Mouse (Mus musculus): ENCODE measurements around the gene Gm20695.
"Not testable (repeated sequence)": the region's sequence is repeated elsewhere in the genome, so short reads cannot be mapped to it uniquely, and the experiment has no call there.

Gene Gm20695

DNA sequence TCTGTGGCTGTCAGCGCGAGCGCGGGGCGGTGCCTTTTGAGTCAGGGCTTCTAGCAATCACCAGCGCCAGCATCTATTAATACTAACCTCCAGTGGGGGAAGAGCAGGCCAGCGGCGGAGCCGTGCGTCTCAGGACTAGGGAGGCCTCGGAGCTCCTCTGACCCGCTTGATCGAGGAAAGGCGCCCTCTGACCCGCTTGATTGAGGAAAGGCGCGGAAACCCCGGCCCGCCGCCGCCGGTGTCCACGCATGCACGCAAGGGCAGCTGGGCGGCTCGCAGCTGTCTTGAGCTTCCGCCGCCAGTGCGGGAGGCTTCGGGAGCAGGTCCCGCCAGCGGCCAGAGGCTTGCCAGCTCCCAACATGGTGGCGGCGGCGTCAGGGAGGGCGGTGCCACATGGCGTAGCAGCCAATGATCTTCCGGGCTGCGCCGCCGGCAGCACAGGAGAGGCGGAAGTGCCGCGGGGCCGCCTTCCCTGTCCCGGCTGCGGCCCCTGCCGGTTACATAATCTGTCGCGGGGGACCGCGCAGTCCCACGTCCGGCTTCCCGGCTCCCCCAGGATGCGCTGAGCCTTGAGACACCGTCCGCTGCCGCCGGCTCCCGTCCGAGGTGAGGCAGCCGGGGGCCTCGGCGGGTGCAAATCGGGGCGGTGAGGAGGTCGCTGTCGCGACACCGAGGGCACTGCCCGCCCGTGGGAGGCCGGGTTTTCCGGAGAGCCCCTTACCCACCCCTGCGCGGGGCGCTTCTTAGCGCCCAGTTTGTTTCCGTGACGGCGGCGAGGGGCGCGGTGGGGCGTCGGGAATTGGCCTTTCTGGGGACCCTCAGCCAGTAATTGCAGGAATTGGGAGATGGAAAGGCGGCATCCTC is at the start of gene Gm20695, which contains the start of gene Zfp597:
Gene Gm20695 (plus strand): TSS at position 448 of the 864 bp plus-strand sequence.
Gene Zfp597 (minus strand): TSS at position 361 of the 864 bp plus-strand sequence.
- CTCF ChIA-PET: interaction anchor here (0.6 to 1.0 kb wide), 2 partner anchors 9 to 11 kb away, joined by 3 to 4 read pairs; no protein-coding TSS in a partner anchor

DNA sequence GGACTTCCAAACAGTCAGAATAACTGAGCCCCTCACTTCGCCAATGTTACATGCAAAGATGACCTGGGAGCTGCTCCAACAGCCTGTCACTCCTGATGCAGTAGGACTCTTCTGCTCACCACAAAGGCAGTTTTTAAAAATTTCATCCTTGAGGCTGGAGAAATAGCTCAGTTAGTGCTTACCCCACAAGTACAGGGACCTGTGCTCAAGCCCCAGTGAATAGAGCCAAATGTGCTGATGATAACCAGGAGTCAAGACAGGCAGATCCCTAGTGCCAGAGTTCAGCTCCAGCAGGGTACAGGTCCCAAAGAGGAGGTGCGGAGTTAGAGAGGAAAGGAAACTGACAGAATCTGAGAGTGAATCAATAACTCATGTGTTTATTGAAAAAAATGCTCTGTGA is 49.0 kb upstream of the Gm20695 start:
- CTCF ChIA-PET: no interaction called here

DNA sequence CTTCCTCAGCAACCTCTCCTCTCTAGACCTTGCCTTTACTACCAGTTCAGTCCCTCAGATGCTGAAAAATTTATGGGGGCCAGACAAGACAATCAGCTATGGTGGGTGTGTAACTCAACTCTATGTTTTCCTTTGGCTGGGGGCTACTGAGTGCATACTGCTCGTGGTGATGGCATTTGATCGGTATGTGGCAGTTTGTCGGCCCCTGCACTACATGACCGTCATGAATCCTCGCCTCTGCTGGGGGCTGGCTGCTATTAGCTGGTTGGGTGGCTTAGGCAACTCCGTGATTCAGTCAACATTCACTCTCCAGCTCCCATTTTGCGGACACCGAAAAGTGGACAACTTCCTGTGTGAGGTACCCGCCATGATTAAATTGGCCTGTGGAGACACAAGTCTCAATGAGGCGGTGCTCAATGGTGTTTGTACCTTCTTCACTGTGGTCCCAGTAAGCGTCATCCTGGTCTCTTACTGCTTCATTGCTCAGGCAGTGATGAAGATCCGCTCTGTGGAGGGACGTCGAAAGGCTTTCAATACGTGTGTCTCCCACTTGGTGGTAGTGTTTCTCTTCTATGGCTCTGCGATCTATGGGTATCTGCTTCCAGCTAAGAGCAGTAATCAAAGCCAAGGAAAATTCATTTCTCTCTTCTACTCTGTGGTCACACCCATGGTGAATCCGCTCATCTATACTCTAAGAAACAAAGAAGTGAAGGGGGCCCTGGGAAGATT is 45.1 kb upstream of the Gm20695 start:
- CTCF ChIA-PET: interaction anchor here (1.3 kb wide), 1 partner anchor 8 kb away, joined by 7 read pairs; the partner anchor contains the start of gene Zfp174

DNA sequence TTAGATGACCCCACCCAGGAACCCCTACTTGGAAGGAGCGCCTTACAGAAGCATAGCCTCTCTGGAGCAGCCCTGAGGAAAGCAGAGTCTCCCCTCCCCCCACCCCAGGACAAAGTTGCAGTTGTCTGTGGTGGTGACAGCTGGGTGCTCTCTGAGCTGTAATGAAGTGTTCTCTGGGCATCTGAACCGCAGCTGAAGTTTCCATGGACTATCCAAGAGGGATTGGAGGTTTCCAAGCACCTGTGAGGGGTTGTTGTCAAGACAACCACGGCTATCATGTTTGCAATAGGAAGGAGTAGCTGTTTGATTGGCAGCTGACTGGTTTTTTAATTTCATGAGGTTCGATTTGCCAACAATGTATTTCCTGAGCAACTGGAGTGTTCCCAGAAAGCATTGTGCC is 41.5 kb upstream of the Gm20695 start:
- CTCF ChIA-PET: interaction anchor here (0.9 kb wide), 1 partner anchor 92 kb away, joined by 5 read pairs; no protein-coding TSS in a partner anchor

DNA sequence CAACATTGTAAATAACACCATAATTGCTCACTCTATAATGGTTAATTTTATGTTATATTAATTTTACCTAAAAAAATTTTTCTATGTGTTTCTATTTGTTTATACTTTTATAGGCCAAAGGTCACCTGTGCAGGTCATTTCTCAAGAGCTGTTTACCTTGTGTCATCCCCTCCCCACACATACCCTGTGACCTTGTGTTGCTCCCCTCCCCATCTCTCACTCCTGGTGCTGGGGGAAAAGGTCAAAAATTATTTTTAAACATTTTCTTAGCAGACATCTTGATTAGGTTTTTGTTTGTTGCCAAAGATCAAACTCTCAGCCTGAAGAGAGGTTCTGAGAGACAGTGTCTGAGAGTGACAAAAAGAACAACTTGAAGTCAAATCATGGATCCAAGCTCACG is 40.7 kb upstream of the Gm20695 start:
- CTCF ChIA-PET: no interaction called here

DNA sequence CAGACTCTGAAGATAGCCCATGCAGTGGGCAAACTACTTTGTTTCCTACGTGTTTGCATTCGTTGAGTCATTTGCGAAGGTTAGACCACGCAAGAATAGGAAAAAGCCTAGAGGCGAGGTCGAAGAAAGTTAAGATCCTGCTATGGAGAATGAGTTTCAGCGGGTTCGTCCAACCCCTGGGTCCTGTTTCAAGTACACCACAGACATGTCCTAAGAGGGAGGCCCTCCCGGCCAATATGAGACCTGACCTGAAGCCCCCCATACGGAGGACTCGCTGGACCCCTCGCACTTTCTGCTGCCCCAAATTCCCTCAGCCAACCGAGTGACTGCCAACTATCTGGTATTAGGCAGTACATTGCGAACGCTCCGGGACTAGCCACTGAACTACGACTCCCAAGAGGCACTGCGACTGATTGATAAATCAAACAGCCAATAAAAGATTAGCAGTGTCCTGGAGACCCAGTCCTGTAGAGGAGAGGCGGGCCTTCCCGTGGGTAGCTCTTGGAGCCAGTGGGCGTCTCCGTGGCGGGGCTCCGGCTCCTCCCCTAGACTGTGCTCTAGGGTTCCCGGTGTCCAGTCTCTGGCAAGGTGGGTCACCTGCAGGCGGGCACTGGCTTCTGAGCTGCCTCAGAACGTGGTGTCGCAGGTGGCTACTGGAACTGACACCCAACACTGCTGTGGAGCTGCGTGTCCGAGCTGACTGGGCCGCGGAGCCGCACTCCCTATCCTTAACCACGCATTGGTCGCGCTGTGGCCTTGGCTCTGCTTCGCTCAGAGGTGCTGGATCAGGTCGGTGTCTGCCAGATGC is 37.5 kb upstream of the Gm20695 start, which contains the start of gene Zfp174:
Gene Zfp174 (plus strand): TSS at position 558 of the 808 bp plus-strand sequence.
- CTCF ChIA-PET: interaction anchor here (0.9 to 1.2 kb wide), 2 partner anchors 8 to 15 kb away, joined by 3 to 7 read pairs; no protein-coding TSS in a partner anchor

DNA sequence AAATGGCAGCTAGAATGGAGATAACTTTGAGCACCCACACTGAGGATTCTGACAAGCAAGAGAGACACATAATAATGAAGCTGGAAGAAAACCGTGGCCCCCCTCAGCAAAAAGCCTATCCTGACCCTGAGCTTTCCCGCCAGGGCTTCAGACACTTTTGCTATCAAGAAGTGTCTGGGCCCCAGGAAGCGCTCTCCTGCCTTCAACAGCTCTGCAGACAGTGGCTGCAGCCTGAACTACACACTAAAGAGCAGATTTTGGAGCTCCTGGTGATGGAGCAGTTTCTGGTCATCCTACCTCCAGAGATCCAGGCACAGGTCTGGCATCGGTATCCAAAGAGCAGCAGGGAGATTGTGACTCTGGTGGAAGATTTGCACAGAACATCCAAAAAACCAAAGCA is 36.6 kb upstream of the Gm20695 start:
- CTCF ChIA-PET: interaction anchor here (0.9 to 1.2 kb wide), 2 partner anchors 9 to 14 kb away, joined by 3 to 7 read pairs; no protein-coding TSS in a partner anchor

DNA sequence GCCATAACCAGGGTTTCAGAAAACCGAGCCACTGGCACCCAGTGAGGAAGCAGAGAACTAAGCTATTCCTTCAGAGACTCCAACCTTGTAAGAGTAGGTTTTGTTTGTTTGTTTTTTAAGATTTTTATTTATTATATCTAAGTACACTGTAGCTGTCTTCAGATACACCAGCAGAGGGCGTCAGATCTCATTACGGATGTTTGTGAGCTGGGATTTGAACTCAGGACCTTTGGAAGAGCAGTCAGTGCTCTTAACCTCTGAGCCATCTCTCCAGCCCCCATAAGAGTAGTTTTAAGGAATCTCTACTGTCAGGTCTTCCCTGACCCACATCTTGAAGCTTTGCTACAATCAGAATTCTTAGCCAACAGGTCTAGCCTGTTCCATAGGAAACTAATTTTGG is 36.0 kb upstream of the Gm20695 start:
- CTCF ChIA-PET: no interaction called here

DNA sequence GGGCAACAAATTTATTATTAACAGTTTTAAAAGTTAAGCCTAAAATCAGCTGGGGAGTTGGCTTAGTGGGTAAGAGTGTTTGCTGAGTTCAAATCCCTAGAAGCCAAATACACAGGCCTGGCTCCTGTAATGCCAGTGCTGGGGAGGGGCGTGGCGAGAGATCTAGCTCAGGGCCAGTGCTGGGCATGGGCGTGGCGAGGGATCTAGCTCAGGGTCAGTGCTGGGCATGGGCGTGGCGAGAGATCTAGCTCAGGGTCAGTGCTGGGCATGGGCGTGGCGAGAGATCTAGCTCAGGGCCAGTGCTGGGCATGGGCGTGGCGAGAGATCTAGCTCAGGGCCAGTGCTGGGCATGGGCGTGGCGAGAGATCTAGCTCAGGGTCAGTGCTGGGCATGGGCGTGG is 33.1 kb upstream of the Gm20695 start:
- CTCF ChIA-PET: not testable (repeated sequence)

DNA sequence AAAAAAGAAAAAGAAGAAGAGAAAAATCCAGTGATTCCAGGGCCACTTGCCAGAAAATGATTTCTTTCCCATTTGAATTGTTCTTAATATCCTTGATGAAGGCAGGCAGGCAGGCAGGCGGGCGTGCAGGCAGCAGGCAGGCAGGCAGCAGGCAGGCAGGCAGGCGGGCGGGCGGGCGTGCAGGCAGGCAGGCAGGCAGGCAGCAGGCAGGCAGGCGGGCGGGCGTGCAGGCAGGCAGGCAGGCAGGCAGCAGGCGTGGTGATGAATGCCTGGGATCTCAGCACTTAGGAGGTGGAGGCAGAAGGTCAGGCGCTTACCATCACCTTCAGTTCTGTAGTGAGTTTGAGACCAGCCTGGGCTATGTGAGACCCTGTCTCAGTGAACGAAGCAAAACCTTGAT is 31.9 kb upstream of the Gm20695 start:
- CTCF ChIA-PET: no interaction called here

DNA sequence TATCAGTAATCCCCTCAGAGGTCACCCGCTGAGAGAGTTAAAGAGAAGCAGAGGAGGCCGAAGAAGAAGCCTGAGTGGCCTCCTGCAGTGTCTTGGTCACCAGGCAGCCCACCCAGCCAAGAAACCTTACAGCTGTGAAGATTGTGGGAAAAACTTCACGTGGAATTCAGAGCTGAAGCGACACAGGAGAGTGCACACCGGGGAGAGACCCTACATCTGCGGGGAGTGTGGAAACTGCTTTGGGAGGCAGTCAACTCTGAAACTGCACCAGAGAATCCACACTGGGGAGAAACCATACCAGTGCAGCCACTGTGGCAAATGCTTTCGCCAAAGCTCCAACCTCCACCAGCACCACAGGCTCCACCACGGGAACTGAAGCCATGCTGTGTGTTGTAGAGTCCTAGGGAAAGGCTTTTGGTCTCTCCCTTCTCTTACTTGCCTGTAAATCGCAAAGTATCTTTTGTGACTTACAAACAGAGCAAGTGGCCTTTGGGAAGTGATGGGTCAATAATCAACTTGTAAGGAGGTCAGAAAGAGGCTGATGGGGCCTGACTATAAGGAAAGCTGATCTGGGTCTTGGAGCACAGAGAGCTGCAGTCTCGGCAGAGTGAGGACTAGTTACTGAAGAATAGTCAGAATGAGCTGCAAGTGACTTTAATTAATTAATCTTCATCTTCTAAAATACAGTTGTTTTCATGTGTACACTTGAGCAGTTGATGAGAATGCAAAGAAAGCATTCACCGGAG is 29.8 kb upstream of the Gm20695 start:
- CTCF ChIA-PET: no interaction called here

DNA sequence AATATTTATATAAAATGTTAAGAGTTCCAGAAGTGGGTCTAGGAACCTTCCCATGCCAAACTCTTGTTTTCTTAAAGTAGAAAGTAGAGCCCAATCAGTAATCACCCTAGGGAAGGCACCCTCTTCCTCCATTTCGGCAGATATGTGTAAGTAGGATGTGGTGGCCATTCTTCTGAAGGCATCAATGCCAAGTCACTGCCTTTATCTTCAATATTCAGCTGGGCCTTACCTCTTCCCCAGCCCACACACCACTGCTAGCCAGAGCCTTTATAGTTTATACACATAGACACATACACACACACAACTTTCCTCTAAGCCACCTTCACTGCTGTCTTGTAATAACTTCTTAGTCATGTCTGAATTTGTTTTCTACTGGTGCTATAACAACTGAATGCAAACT is 28.7 kb upstream of the Gm20695 start:
- CTCF ChIA-PET: no interaction called here

DNA sequence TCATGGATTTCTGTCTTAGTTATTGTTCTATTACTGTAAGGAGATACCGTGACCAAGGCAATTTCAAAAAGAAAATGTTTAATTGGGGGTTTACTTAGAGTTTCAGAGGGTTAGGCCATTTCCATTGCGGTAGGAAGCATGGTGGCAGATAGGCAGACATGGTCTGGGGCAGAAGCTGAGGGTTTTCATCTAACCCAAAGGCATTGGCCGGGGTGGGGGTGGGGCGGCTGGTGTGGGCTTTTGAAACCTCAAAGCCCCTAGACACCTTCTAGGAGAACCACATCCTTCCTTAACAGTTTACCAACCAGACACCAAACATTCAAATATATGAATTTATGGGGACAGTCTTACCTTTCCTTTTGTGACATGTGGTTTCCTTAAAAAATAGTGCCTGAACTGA is 25.2 kb upstream of the Gm20695 start:
- CTCF ChIA-PET: interaction anchor here (0.7 kb wide), 1 partner anchor 53 kb away, joined by 3 read pairs; no protein-coding TSS in a partner anchor

DNA sequence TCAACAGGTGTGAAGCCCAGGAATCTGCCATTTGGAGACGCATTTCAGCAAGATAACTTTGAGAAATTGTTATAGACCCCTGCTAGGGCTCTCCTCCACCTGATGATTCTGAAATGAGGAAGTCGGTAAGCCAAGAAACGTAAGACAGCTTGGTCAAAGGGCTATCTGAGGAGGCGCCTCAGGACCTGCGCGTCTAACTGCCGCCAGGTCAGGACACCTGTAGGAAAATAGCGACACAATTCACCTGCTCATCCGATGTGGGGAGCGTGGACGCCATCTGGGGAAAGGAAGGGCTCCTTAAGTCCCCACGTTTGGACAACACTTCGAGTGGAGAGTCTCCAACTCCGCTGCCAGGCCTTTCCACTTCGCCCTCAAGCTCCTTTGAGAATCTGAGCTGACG is 12.6 kb upstream of the Gm20695 start:
- CTCF ChIA-PET: no interaction called here

DNA sequence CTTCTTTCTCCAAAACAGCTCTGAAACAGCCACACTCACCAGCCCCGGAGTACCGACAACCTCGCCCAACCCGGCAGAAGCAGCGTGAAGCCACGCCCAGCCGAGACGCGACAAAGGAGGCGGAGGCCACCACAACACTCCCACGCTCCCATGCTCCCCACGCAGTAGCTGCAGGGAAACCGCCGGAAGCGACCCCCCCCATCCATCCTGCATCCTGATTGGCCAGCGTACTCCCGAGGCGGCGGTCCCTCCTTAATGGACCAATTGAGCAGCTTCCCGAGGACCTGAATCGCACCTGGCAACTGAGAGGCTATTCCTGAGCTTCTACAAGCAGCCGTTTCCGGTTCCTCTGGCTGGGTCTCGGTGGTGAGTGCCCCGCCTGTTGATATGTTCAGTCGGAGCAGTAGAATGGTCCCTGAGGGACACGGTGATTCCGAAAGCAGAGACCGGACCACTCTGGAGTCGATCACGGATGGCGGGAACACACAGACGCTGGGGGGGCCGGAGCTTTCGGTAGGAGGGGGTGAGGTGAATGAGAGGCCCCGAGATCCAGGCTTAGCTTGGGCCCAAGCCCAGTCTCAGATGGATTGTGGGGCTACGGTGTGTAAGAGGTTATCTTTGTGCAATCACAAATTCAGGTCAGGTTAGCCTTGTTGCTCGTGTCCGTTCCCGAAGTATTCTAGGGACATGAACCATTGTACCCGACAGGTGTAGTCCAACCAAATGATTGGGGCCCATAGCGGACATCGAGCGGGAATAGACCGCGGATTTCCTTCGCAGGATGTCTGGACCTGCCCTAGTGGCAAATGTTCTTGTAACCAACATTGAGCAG is 12.0 kb upstream of the Gm20695 start, which contains the start of gene Naa60:
Gene Naa60 (plus strand): TSS at position 160 of the 832 bp plus-strand sequence.
- CTCF ChIA-PET: interaction anchor here (0.5 kb wide), 1 partner anchor 12 kb away, joined by 4 read pairs; the partner anchor contains the start of genes Gm20695 and Zfp597

DNA sequence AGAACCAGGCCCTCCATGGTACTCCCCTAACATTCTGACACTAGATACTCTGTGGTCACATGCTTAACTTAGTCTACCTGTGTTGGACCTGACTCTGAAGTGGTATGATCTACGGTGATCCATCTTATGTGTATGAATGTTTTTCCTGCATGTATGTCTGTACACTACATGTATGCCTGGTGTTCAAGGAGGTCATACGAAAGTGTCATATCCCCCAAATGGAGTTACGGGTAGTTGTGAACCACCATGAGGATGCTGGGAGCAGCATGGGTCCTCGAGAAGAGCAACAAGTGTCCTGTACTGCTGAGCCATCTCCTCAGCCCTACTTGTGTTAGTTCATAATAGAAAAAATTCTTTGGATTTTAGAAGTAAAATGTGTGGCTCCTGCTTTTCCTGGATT is 8.1 kb upstream of the Gm20695 start:
- CTCF ChIA-PET: no interaction called here

DNA sequence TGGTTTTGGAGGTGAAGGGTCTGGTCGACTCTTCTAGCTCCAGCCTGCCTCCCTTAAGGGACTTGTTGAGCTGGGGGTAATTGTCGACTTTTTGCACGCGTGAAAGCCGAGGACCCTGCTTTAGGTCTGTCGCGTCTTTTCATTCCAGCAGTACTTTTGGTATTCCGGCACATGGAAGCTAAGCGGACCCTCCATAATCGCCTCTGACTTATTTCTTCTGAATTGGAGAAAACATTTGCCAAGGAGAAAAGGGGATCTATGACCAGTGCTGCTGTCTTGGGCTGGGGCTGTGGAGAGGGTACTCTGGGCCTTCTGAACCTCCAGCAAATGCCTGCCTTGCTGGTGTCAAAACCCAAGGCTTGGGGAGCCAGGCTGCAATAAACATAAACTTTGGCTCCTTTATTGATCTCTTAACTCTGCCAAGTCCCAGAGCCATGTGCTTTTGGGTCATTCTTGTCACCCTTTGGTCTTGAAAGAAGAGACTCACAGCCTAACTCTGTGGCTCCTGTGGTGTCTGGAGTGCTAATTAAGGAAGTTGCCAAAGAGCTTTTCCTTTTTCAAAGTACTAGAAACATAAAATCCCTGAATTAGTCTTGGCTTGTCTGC is 720 bp downstream of the Gm20695 start:
- CTCF ChIA-PET: interaction anchor here (0.6 to 1.0 kb wide), 2 partner anchors 9 to 154 kb away, joined by 3 read pairs; no protein-coding TSS in a partner anchor

DNA sequence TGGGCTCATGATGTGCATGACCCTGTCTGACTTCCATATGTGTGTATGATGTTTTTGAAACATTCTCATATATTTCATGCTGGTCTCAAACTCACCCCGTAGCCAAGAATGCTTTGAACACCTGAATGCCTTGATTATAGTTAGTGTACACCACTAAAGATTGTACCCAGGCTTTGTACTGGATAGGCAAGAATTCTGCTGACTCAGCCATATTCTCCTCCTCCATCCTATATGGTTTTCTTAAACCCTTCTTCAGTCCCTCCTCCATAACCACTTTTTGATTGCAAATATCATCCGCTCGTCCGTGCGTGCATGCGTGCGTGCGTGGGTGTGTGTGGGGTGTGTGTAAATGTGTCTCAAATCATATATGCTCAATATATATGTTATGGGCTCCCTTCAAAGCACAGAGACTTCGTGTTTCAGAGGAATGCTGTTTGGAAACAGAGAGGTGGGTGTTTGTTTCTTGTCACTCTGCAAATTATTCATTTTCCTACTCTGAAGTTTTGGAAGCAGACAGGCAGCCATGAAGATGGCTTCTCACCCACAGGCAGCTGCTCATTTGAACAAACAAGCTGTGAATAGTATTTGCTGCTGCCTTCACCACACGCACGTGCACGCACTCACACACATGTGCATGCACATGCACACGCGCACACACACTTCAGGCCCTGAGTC is 7.3 kb downstream of the Gm20695 start:
- CTCF ChIA-PET: no interaction called here

DNA sequence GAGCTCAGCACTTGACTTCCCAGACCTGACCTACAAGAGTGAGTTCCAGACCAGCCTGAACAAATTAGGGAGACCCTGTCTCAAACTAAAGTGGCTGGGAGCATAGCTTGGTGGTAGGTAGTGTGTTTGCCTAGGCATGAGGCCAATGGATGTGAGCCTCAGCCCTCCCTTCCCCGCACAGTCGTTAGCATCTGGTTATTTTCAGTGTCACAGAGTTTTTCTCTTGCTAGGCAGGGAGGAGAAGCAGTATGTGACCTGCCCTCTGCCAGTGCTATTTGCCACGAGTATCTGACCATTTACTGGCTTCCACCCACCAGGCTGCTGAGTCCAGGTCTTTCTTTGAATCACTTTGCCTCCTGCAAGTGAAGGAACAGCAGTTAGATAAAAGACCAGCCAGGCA is 9.3 kb downstream of the Gm20695 start:
- CTCF ChIA-PET: interaction anchor here (1.2 kb wide), 1 partner anchor 9 kb away, joined by 3 read pairs; no protein-coding TSS in a partner anchor
